Mouse (Mus musculus): ENCODE results near the gene Gm11564. TPM values are rescaled to one million over a fixed set of nuclear protein-coding genes. Genes with fewer than 3 reads are reported as not detected.
"Not testable (repeated sequence)": the region's sequence is repeated elsewhere in the genome, so short reads cannot be mapped to it uniquely, and the experiment has no call there.

Gm11564 gene
- total and polyA plus RNA-seq, 3 experiments: not detected

DNA sequence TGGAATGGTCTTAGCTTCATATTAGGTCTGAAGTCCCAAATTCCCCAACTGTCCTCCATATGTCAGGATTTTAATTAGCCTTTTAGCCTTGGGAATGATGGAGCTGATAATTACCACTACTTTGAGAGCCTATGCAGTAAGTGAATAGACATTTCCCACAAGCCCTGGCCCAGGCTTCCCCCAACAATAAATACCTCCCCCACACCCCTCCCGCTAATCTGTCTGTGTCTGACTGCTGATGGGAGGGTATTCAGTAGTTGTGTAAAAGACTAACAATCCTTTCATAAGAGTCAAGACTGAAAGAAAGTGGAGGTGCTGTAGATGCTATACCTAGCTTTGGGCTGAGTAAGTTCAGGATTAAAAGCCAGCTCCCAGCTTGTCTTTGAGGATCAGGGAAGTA is 26.7 kb upstream of the Gm11564 start:
- no peak overlapping the region for H3K4me3 ChIP-seq (replicated peaks in 1 of 3; ENCODE audit: low read depth in 2 of 3, low read length in 2 of 3, poor library complexity in 1 of 3)
- dilution Hi-C loops (cut with MboI; ENCODE audit: extremely low pct_ligation_motif_present, extremely low pct_unique_long_range_greater_than_20kb, low sequenced_read_pairs) (no loop called here), in situ Hi-C loops (cut with MboI; ENCODE audit: low pct_ligation_motif_present, low pct_unique_long_range_greater_than_20kb, low sequenced_read_pairs) (no loop called here)
- H3K27me3 ChIP-seq (replicated peaks): peaks cover 63% of the 10 kb centered on the region
- TF ChIP-seq CHD1 (IDR thresholded peaks at IDR 0.05; ENCODE audit: low read depth, low read length) (no peak), JUND (conservative IDR thresholded peaks at IDR 0.05; ENCODE audit: low read depth, low read length) (no peak), UBTF (IDR thresholded peaks at IDR 0.05; ENCODE audit: low read depth, low read length) (no peak), JUN (IDR thresholded peaks at IDR 0.05; ENCODE audit: insufficient read depth, low read depth, low read length) (no peak), POLR2AphosphoS2 (IDR thresholded peaks at IDR 0.05; ENCODE audit: low read depth, low read length) (no peak), CHD2 (IDR thresholded peaks at IDR 0.05; ENCODE audit: low read length) (no peak), NRF1 (IDR thresholded peaks at IDR 0.05; ENCODE audit: low read depth, low read length) (no peak), MAZ (IDR thresholded peaks at IDR 0.05; ENCODE audit: low read depth, low read length) (no peak), KAT2A (IDR thresholded peaks at IDR 0.05; ENCODE audit: insufficient replicate concordance, low read length) (no peak), PAX5 (IDR thresholded peaks at IDR 0.05; ENCODE audit: low read length) (no peak), USF1 (IDR thresholded peaks at IDR 0.05; ENCODE audit: low read depth, low read length) (no peak), MEF2A (IDR thresholded peaks at IDR 0.05; ENCODE audit: borderline replicate concordance, low read depth, low read length) (no peak), HCFC1 (IDR thresholded peaks at IDR 0.05; ENCODE audit: low read depth, low read length) (no peak), NELFE (IDR thresholded peaks at IDR 0.05; ENCODE audit: low read depth, low read length) (no peak), ETS1 (conservative IDR thresholded peaks at IDR 0.05; ENCODE audit: low read depth, low read length) (no peak), MAX (IDR thresholded peaks at IDR 0.05; ENCODE audit: low read length) (no peak), ZC3H11A (IDR thresholded peaks at IDR 0.05; ENCODE audit: low read depth, low read length) (no peak), POLR2A (IDR thresholded peaks at IDR 0.05; ENCODE audit: low read depth, low read length) (no peak), MXI1 (IDR thresholded peaks at IDR 0.05; ENCODE audit: low read depth, low read length) (no peak), RAD21 (IDR thresholded peaks at IDR 0.05; ENCODE audit: low read depth, low read length) (no peak)
- no peak for DNase-seq (ENCODE audit: extremely low read depth)
- peaks cover 6% of the 10 kb centered on the region for H3K9me3 ChIP-seq (replicated peaks; ENCODE audit: low read length)
- H3K36me3 ChIP-seq (replicated peaks in 1 of 2; ENCODE audit: control insufficient read depth in 1 of 2, insufficient read depth in 1 of 2, low read length in 1 of 2): no peaks in the 10 kb centered on the region
- no peak overlapping the region for H3K27ac ChIP-seq (ENCODE audit: insufficient read depth, low read depth)
- H3K79me2 ChIP-seq (replicated peaks; ENCODE audit: control insufficient read depth, extremely low read depth, insufficient read depth, poor library complexity, severe bottlenecking): no peaks in the 10 kb centered on the region
- no peak overlapping the region for H3K9ac ChIP-seq (ENCODE audit: insufficient read depth, low read depth)
- no peaks in the 10 kb centered on the region for H3K4me1 ChIP-seq (ENCODE audit: control insufficient read depth in 1 of 2, insufficient read depth in 2 of 2)
- no peak overlapping the region for H3K4me2 ChIP-seq (ENCODE audit: insufficient read depth, low read depth, poor library complexity, severe bottlenecking)

DNA sequence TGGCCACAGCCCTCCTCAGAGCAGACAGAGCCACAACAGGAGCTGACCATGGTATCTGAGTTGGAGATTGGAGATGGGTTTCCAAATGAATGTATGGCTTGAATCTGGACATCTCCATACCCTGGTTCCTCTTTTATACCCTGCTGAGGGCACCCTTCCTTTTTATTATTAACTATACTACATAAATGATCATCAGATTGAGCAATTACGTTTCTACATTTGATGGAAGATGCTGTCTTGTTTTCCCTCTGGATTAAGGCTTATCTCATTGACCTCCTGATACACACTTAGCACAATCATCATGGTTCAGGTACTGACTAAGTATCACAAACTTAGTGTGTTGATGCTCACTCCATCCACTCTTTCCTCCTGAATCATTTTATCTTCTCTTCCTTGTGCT is 22.5 kb upstream of the Gm11564 start, which contains the start of gene 2300003K06Rik:
TSS of gene 2300003K06Rik (minus strand) at position 101 of the 400 bp plus-strand sequence.
- dilution Hi-C loops (cut with MboI; ENCODE audit: extremely low pct_ligation_motif_present, extremely low pct_unique_long_range_greater_than_20kb, low sequenced_read_pairs): no loop called here
- no peaks in the 10 kb centered on the region for H3K36me3 ChIP-seq (replicated peaks in 1 of 2; ENCODE audit: control insufficient read depth in 1 of 2, insufficient read depth in 1 of 2, low read length in 1 of 2)
- no peak within 1 kb of the TSS for H3K4me2 ChIP-seq (ENCODE audit: insufficient read depth, low read depth, poor library complexity, severe bottlenecking)
- no peak for DNase-seq (ENCODE audit: extremely low read depth)
- H3K9ac ChIP-seq (ENCODE audit: insufficient read depth, low read depth): no peak within 1 kb of the TSS
- in situ Hi-C loops (cut with MboI; ENCODE audit: low pct_ligation_motif_present, low pct_unique_long_range_greater_than_20kb, low sequenced_read_pairs): no loop called here
- H3K79me2 ChIP-seq (replicated peaks; ENCODE audit: control insufficient read depth, extremely low read depth, insufficient read depth, poor library complexity, severe bottlenecking): no peaks in the 10 kb centered on the region
- no peaks in the 10 kb centered on the region for H3K4me1 ChIP-seq (ENCODE audit: control insufficient read depth in 1 of 2, insufficient read depth in 2 of 2)
- no peak within 1 kb of the TSS for H3K27ac ChIP-seq (ENCODE audit: insufficient read depth, low read depth)
- H3K9me3 ChIP-seq (replicated peaks; ENCODE audit: low read length): peaks cover 9% of the 10 kb centered on the region
- no peak within 1 kb of the TSS for H3K4me3 ChIP-seq (replicated peaks in 1 of 3; ENCODE audit: low read depth in 2 of 3, low read length in 2 of 3, poor library complexity in 1 of 3)
- TF ChIP-seq POLR2A (IDR thresholded peaks at IDR 0.05; ENCODE audit: low read depth, low read length): no peak
- no peak for TF ChIP-seq ZNF384 (IDR thresholded peaks at IDR 0.05; ENCODE audit: low read depth, low read length)
- TF ChIP-seq MYC (IDR thresholded peaks at IDR 0.05; ENCODE audit: low read depth, low read length): no peak
- TF ChIP-seq JUN (IDR thresholded peaks at IDR 0.05; ENCODE audit: insufficient read depth, low read depth, low read length): no peak
- TF ChIP-seq CTCF (conservative IDR thresholded peaks at IDR 0.05 in 1 of 2, IDR thresholded peaks at IDR 0.05 in 1 of 2; ENCODE audit: low read depth in 2 of 2, low read length in 2 of 2): no peak
- no peak for TF ChIP-seq SMC3 (IDR thresholded peaks at IDR 0.05; ENCODE audit: low read depth, low read length)
- TF ChIP-seq PAX5 (IDR thresholded peaks at IDR 0.05; ENCODE audit: low read length): no peak
- no peak for TF ChIP-seq TCF12 (IDR thresholded peaks at IDR 0.05; ENCODE audit: low read depth, low read length)
- no peak for TF ChIP-seq USF1 (IDR thresholded peaks at IDR 0.05; ENCODE audit: low read depth, low read length)
- no peak for TF ChIP-seq CHD1 (IDR thresholded peaks at IDR 0.05; ENCODE audit: low read depth, low read length)
- TF ChIP-seq MAX (IDR thresholded peaks at IDR 0.05; ENCODE audit: low read length): no peak
- H3K27me3 ChIP-seq (replicated peaks): peaks cover 39% of the 10 kb centered on the region

DNA sequence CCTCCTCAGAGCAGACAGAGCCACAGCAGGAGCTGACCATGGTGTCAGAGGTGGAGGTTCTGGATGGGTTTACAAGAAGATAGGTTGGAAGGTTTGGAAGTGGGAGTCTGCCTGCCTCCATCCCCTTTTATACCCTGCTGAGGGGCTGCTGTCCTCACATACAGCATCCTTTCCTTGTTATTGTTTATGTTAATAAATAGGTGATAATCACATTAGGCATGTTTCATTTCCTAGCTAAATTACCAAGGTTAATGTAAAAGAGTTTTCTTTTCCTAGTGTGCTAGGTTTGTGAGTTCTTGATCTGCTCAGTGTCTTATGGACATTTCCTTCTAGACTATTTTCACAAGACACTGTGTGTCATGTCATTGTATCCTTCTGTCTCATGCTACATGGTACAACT is 5.7 kb downstream of the Gm11564 start, which contains the start of gene Krtap4-13:
TSS of gene Krtap4-13 (minus strand) at position 101 of the 400 bp plus-strand sequence.
- H3K4me3 ChIP-seq (replicated peaks in 1 of 3; ENCODE audit: low read depth in 2 of 3, low read length in 2 of 3, poor library complexity in 1 of 3); dilution Hi-C loops (cut with MboI; ENCODE audit: extremely low pct_ligation_motif_present, extremely low pct_unique_long_range_greater_than_20kb, low sequenced_read_pairs); H3K36me3 ChIP-seq (replicated peaks in 1 of 2; ENCODE audit: control insufficient read depth in 1 of 2, insufficient read depth in 1 of 2, low read length in 1 of 2); H3K4me2 ChIP-seq (ENCODE audit: insufficient read depth, low read depth, poor library complexity, severe bottlenecking); in situ Hi-C loops (cut with MboI; ENCODE audit: low pct_ligation_motif_present, low pct_unique_long_range_greater_than_20kb, low sequenced_read_pairs); H3K27ac ChIP-seq (ENCODE audit: insufficient read depth, low read depth); H3K79me2 ChIP-seq (replicated peaks; ENCODE audit: control insufficient read depth, extremely low read depth, insufficient read depth, poor library complexity, severe bottlenecking); H3K4me1 ChIP-seq (ENCODE audit: control insufficient read depth in 1 of 2, insufficient read depth in 2 of 2); H3K9ac ChIP-seq (ENCODE audit: insufficient read depth, low read depth); DNase-seq (ENCODE audit: extremely low read depth); H3K9me3 ChIP-seq (replicated peaks; ENCODE audit: low read length): not testable (repeated sequence)
- H3K27me3 ChIP-seq (replicated peaks): peaks cover 39% of the 10 kb centered on the region
